Mouse (Mus musculus) midbrain, embryonic 16.5 days (tissue): ENCODE results near the gene Prickle2. TPM values are rescaled to one million over a fixed set of nuclear protein-coding genes. Genes with fewer than 3 reads are reported as not detected.

Experiments
- ATAC-seq: fragments of 200-750 bp; cut with Nextera tagmentation; 2 replicates; pipeline ENCODE4 v1.8.0; 2017; ENCODE audit warnings: moderate TSS enrichment
- H3K27ac ChIP-seq: fragments of 300-500 bp; sonication (generic); 2 replicates; pipeline ENCODE4 v1.5.1; 2014; ENCODE audit warnings: mild to moderate bottlenecking, low read length, mixed read lengths
- H3K27me3 ChIP-seq: fragments of 300-500 bp; sonication (generic); 2 replicates; pipeline ENCODE4 v1.6.1; 2014; ENCODE audit warnings: low read depth, low read length, mixed read lengths; ENCODE audit not compliant: control insufficient read depth, insufficient read depth
- H3K36me3 ChIP-seq: fragments of 300-500 bp; sonication (generic); 2 replicates; pipeline ENCODE4 v1.6.1; 2014; ENCODE audit warnings: mild to moderate bottlenecking, low read length, moderate library complexity, mixed read lengths; ENCODE audit not compliant: control insufficient read depth, insufficient read depth
- H3K4me1 ChIP-seq: fragments of 300-500 bp; sonication (generic); 2 replicates; pipeline ENCODE4 v1.6.1; 2014; ENCODE audit warnings: mild to moderate bottlenecking, low read length, mixed read lengths; ENCODE audit not compliant: control insufficient read depth, insufficient read depth
- H3K4me2 ChIP-seq: fragments of 300-500 bp; sonication (generic); 2 replicates; pipeline ENCODE4 v1.6.1; 2014; ENCODE audit warnings: mild to moderate bottlenecking, low read length, mixed read lengths
- H3K4me3 ChIP-seq: fragments of 300-500 bp; sonication (generic); 2 replicates; pipeline ENCODE4 v1.5.1; 2014; ENCODE audit warnings: low read depth, mild to moderate bottlenecking, low read length, moderate library complexity, mixed read lengths
- H3K9ac ChIP-seq: fragments of 300-500 bp; sonication (generic); 2 replicates; pipeline ENCODE4 v1.6.1; 2014; ENCODE audit warnings: low read depth, low read length, mixed read lengths
- H3K9me3 ChIP-seq: fragments of 300-500 bp; sonication (generic); replicated peaks from 2 replicates; pipeline ENCODE4 v1.6.1; 2014; ENCODE audit warnings: mild to moderate bottlenecking, low read length, mixed read lengths; ENCODE audit not compliant: control insufficient read depth, poor library complexity, severe bottlenecking
- WGBS: fragments of 180-500 bp; shearing (Covaris S2); extraction: QIAGEN DNeasy Blood & Tissue Kit; methylation state at CpG from one replicate; pipeline ENCODE4 v1.1.7; 2014; 5-methylcytosine and 5-hydroxymethylcytosine counted together
- polyA plus RNA-seq: library from polyadenylated mRNA; unstranded; fragments of >200 nt; fragmentation: Nextera tagmentation; extraction: Ambion mirVana; gene quantifications from 2 replicates; pipeline ENCODE4 v1.2.1, GENCODE M21; 2015

The Prickle2 gene
- polyA plus RNA-seq, 1 experiment from 2014 or later, result 16.5 TPM

DNA sequence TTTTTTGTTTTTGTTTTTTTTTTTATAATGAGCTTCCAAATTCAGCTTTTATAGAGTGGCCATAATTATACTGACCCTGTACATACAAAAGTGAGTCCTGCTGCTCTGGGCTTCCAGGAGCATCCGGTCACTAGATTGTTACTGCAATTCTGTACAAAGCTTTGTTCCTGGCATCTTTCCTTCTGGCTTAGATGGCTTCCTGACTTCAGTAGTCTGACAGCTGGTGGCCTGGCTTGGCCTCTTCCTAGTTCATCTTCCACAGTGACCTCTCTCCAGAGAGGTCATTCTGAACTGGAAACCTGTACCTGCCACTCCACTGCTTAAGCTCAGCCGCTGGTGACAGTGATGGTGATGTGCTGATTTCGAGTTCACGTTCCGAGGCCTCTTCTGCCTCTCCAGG lies 20.2 kb upstream of the Prickle2 start:
- H3K27ac ChIP-seq, result no peak overlapping the region
- H3K27me3 ChIP-seq, result no peaks in the 10 kb centered on the region
- 81% methylated on average over 5 of the region's 5 CpGs for WGBS
- H3K4me1 ChIP-seq, result peaks cover 17% of the 10 kb centered on the region
- H3K9ac ChIP-seq, result no peak overlapping the region
- no peak for ATAC-seq
- no peak overlapping the region for H3K4me3 ChIP-seq
- no peaks in the 10 kb centered on the region for H3K9me3 ChIP-seq
- H3K36me3 ChIP-seq, result no peaks in the 10 kb centered on the region
- H3K4me2 ChIP-seq, result no peak overlapping the region

DNA sequence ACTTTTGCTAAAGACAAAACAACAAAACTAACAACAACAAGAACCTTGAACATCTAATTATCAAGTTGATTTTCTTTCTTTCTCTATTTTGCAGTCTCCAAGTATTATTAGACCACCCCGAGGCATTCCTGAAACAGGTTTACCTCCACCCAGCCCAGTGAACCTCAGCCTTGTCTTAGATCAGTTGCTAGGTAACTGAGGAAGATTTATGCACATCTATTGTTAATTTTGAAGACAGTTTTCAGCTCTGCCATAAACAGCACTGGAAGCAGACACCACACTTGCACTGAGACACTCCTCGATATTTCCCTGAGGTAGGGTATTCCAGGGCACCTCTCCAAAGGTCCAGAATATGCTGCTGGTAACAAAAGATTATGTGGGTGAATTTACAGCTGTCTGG lies 18.4 kb upstream of the Prickle2 start:
- Histone ChIP-seq H3K4me1 (peaks cover 17% of the 10 kb centered on the region), H3K36me3 (no peaks in the 10 kb centered on the region), H3K27ac (peak overlapping the region; percentile 85), H3K9me3 (no peaks in the 10 kb centered on the region), H3K27me3 (no peaks in the 10 kb centered on the region), H3K4me3 (no peak overlapping the region), H3K9ac (no peak overlapping the region; the same call in 1 of the 2 replicates), H3K4me2 (no peak overlapping the region)
- 0 out of 2 replicates have a peak, but pooled peaks have one; percentile 68 for ATAC-seq
- WGBS, result 38% methylated on average over 2 of the region's 2 CpGs

DNA sequence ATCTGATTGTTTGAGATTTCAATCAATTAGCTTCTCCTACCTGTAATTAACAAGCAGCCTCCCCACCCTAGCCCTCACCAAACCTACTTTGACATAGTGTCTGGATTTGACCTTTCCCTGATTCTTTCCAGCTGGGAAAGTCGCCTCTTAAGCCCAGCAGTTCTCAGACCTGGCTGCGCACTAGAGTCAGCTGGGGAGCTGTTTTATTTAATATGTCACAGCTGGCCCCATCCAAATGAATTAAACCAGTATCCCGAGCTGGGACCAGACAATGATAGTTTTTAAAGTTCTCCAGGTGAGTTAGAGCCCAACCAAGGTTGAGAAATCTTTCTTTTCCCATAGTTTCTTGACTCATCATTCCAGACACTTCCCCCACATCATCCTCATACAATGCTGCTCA lies 9.9 kb upstream of the Prickle2 start:
- no peak overlapping the region for H3K4me2 ChIP-seq
- H3K27me3 ChIP-seq, result no peaks in the 10 kb centered on the region
- H3K4me3 ChIP-seq, result no peak overlapping the region
- no peaks in the 10 kb centered on the region for H3K9me3 ChIP-seq
- H3K4me1 ChIP-seq, result no peaks in the 10 kb centered on the region; the same call in 1 of the 2 replicates
- 47% methylated on average over 3 of the region's 3 CpGs for WGBS
- H3K9ac ChIP-seq, result no peak overlapping the region
- no peak for ATAC-seq
- H3K27ac ChIP-seq, result no peak overlapping the region
- H3K36me3 ChIP-seq, result no peaks in the 10 kb centered on the region

DNA sequence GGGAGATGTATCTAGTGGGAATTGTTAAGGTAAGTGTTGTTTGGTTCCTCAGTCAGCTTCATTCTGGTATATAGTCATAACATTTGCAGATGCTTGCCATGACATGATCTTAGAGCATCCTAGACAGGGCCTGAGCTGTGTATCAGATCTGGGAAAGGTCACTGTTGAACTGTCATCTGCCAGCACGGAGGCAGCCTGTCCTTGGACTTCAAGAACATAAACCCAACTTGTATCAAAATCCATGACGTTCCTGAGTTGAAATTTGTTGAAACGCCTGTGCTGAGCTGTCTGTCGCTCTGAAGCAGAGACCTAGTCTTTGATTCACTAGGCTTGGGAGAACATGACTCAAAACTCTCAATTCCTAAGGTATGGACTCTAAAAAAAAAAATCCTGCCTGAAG lies 8.8 kb upstream of the Prickle2 start:
- Histone ChIP-seq H3K9me3 (no peaks in the 10 kb centered on the region), H3K4me1 (no peaks in the 10 kb centered on the region; the same call in 1 of the 2 replicates), H3K27me3 (no peaks in the 10 kb centered on the region), H3K4me2 (no peak overlapping the region), H3K4me3 (no peak overlapping the region), H3K9ac (no peak overlapping the region), H3K27ac (no peak overlapping the region), H3K36me3 (no peaks in the 10 kb centered on the region)
- no peak for ATAC-seq
- WGBS, result 93% methylated on average over 4 of the region's 4 CpGs

DNA sequence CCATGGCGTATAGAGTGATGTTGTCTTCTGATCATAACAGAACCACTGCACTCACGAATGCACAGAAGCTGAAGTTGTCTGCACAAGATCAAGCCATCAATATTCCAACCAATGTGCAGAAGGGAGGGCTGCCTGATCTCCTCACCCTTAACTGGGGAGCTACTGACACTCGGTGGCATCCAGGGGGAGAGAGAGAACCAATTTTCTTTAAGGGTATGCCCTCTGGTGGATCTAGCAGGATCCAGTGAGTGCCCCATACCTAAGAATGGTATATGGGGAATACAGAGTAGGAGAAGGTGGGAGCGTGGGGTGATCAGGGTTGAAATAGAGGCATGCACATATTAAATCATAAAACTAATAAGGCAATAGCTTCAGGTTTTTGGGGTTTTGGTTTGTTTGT lies 2.2 kb upstream of the Prickle2 start:
- ATAC-seq, result no peak
- H3K36me3 ChIP-seq, result no peaks in the 10 kb centered on the region
- no peak overlapping the region for H3K9ac ChIP-seq
- no peak overlapping the region for H3K27ac ChIP-seq
- WGBS, result 68% methylated on average over 4 of the region's 4 CpGs
- H3K4me1 ChIP-seq, result peaks cover 10% of the 10 kb centered on the region; the same call in 1 of the 2 replicates
- H3K4me2 ChIP-seq, result no peak overlapping the region
- H3K4me3 ChIP-seq, result no peak overlapping the region
- H3K27me3 ChIP-seq, result no peaks in the 10 kb centered on the region
- no peaks in the 10 kb centered on the region for H3K9me3 ChIP-seq

DNA sequence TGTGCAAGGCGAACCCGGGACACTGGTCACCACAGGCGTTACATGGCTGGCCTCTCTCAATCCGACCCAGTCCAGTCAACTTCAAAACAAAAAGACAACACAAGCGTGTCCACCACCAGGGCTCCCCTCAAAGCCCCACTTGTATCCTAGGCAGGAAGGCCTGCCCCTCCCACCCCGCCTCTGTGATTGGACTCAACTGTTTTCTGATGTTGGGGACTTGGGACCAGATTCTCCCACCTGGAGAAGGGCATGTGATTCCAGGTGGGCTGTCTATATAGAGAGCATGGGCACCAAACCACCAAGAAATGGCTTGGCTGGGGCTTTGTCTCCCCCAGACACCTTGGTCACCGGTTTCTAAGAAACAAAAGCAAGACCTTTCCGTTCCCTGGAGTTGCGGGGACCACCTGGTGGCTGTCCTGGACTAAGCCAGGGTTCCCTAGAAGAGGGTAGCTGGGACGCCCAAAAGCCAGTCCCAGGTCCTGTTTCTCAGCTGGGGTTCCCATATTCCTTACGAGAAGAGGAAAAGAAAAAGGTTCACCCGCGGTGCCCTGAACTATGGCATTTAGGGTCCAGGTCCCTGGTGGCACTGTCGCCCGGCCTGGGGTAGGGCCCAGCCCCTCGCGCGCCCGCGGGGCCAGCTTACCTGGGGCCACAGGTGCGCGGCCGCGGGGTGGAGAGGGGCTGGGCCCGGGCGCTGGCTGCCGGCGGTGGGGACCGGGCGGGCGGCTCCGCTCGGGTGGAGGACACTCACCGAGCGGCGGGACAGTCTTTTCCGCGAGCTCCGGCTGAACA lies 406 bp downstream of the Prickle2 start:
- H3K9me3 ChIP-seq, result no peaks in the 10 kb centered on the region
- peaks cover 10% of the 10 kb centered on the region; the same call in 1 of the 2 replicates for H3K4me1 ChIP-seq
- no peaks in the 10 kb centered on the region for H3K27me3 ChIP-seq
- H3K36me3 ChIP-seq, result no peaks in the 10 kb centered on the region
- peak overlapping the region; percentile 63 for H3K4me3 ChIP-seq
- peak overlapping the region; percentile 66 for H3K27ac ChIP-seq
- ATAC-seq, result peak; percentile 44
- peak overlapping the region; percentile 68 for H3K4me2 ChIP-seq
- WGBS, result 2% methylated on average over 26 of the region's 39 CpGs
- peak overlapping the region; percentile 78 for H3K9ac ChIP-seq

DNA sequence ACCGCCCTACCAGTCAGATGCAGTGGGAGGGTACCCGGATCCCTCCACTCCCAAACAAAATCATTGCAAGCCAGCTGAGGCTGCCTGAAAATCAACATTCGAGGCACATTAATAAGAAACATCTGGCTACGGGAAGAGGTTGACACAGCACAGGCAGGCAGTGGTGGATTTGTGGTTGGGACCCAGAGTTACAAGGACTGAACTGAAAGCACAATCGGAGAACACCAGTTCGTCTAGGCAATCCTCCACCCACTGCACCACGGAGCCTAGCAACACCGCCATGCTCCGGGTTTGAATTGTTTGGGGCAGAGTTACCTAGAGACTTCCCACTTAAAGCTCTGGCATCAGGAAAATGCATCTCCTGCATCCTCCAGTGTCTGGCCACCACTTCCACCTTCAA lies 1.1 kb downstream of the Prickle2 start:
- Histone ChIP-seq H3K27me3 (no peaks in the 10 kb centered on the region), H3K27ac (peak overlapping the region; percentile 66), H3K9ac (peak overlapping the region; percentile 78), H3K4me1 (peaks cover 11% of the 10 kb centered on the region; the same call in 1 of the 2 replicates), H3K9me3 (no peaks in the 10 kb centered on the region), H3K4me2 (peak overlapping the region; percentile 68), H3K4me3 (peak overlapping the region; percentile 63), H3K36me3 (no peaks in the 10 kb centered on the region)
- ATAC-seq, result peak; percentile 14; the same call in 1 of the 2 replicates
- 21% methylated on average over 9 of the region's 9 CpGs for WGBS

DNA sequence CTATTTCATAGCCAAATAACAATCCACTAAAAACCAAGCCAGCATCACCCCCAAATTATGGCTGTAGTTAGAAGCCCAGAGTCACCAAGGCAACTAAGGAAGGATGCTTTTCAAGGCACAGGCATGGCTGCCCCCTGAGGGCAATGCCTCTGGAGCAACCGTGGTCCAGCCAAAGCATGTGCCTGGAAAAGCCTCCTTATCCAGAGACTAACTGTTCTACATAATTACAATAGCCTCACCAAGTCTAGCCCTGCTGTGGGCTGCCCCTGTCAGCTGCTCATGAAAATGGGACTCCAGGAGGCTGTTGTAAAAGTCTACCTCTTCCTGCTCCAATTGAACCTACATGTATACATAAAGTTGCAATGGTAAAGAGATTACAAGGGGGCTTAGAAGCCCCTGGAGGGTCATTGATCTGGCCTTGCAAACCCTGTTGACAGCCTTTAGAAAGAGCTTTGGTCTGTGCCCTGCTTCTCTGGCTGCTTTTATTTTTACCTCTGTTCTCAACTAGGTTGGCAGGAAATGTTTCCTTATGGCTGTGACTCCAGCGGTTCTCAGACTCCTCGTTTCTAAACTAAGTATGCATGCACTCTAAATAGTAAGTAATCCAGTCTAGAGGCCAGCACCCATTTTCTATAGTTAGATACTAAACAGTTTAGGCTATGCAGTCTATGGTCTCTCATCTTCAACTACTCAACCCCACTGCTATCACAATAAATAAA lies 6.3 kb downstream of the Prickle2 start:
- Histone ChIP-seq H3K4me3 (no peak overlapping the region), H3K36me3 (no peaks in the 10 kb centered on the region), H3K4me2 (no peak overlapping the region), H3K4me1 (peaks cover 11% of the 10 kb centered on the region), H3K27me3 (no peaks in the 10 kb centered on the region), H3K9ac (no peak overlapping the region), H3K9me3 (no peaks in the 10 kb centered on the region), H3K27ac (no peak overlapping the region)
- 2% methylated on average over 3 of the region's 3 CpGs for WGBS
- ATAC-seq, result no peak

DNA sequence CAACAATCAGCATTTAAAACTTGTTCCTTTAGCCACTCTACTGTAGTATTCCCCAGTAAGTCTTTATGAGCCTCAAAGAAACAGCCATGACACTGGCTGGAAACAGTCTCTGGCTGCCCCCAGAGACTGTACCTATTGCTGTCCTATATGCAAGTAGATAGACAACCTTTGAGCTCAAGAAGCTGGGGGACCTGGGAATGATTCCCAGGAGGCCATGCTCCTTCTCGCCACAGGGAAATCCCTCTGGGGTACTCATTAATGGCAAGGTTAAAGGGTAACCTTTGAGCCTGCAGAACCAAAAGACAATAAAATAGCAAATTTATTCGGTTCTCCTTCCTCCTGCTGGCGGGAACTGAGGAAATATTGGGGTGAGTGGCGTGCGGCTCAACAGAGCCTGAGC lies 8.1 kb downstream of the Prickle2 start:
- H3K9me3 ChIP-seq, result no peaks in the 10 kb centered on the region
- no peak overlapping the region for H3K4me2 ChIP-seq
- no peaks in the 10 kb centered on the region for H3K27me3 ChIP-seq
- no peak for ATAC-seq
- no peak overlapping the region for H3K9ac ChIP-seq
- WGBS, result 35% methylated on average over 5 of the region's 5 CpGs
- H3K4me1 ChIP-seq, result peaks cover 6% of the 10 kb centered on the region
- H3K27ac ChIP-seq, result no peak overlapping the region
- H3K4me3 ChIP-seq, result no peak overlapping the region
- no peaks in the 10 kb centered on the region for H3K36me3 ChIP-seq
